Mouse (Mus musculus) CH12.LX (cell line): ENCODE results near the gene Treh. TPM values are rescaled to one million over a fixed set of nuclear protein-coding genes. Genes with fewer than 3 reads are reported as not detected.

Source experiments
- DNase-seq: peaks from one replicate; pipeline ENCODE4 v3.0.0-alpha.2; 2013; ENCODE audit errors: extremely low read depth
- H3K27ac ChIP-seq: 2 replicates; pipeline ENCODE4 v1.5.1; 2012; ENCODE audit warnings: low read depth, mild to moderate bottlenecking, control low read depth, moderate library complexity; ENCODE audit not compliant: insufficient read depth
- H3K27me3 ChIP-seq: replicated peaks from 2 replicates; pipeline ENCODE3; 2012; ENCODE audit warnings: inconsistent platforms
- H3K36me3 ChIP-seq, 2 experiments: replicated peaks in 1 of 2; 2 replicates each; pipeline versions ENCODE3 to v1.6.1; 2012; ENCODE audit warnings: inconsistent platforms in 1 of 2, low read length in 1 of 2, mild to moderate bottlenecking in 1 of 2, mixed read lengths in 1 of 2, moderate library complexity in 1 of 2; ENCODE audit not compliant: control insufficient read depth in 1 of 2, insufficient read depth in 1 of 2
- H3K4me1 ChIP-seq, 2 experiments: 2 replicates each; pipeline ENCODE4 v1.6.1; 2012; ENCODE audit warnings: inconsistent platforms in 1 of 2, moderate library complexity in 1 of 2; ENCODE audit not compliant: insufficient read depth in 2 of 2, control insufficient read depth in 1 of 2
- H3K4me2 ChIP-seq: 2 replicates; pipeline ENCODE4 v1.6.1; 2012; ENCODE audit warnings: low read depth, mild to moderate bottlenecking, control low read depth; ENCODE audit not compliant: poor library complexity, insufficient read depth, severe bottlenecking
- H3K4me3 ChIP-seq, 3 experiments: fragments of 150-350 bp in 1 of 3; sonication (generic) in 1 of 3; replicated peaks in 1 of 3; 2 replicates each; pipeline versions ENCODE3 to v1.5.1; 2011 to 2012; ENCODE audit warnings: low read depth in 2 of 3, low read length in 2 of 3, mild to moderate bottlenecking in 2 of 3, moderate library complexity in 2 of 3, control low read depth in 1 of 3, improper control_type of control experiment in 1 of 3, inconsistent platforms in 1 of 3, mixed read lengths in 1 of 3; ENCODE audit not compliant: poor library complexity in 1 of 3
- H3K79me2 ChIP-seq: replicated peaks from 2 replicates; pipeline ENCODE4 v1.6.1; 2012; ENCODE audit warnings: mild to moderate bottlenecking, moderate library complexity; ENCODE audit not compliant: control insufficient read depth, poor library complexity, insufficient read depth, severe bottlenecking; ENCODE audit errors: extremely low read depth
- H3K9ac ChIP-seq: 2 replicates; pipeline ENCODE4 v1.6.1; 2012; ENCODE audit warnings: low read depth, mild to moderate bottlenecking, control low read depth, moderate library complexity; ENCODE audit not compliant: insufficient read depth
- H3K9me3 ChIP-seq: replicated peaks from 2 replicates; pipeline ENCODE3; 2012; ENCODE audit warnings: low read length, inconsistent platforms, mixed read lengths
- BHLHE40 ChIP-seq: IDR thresholded peaks from 2 replicates; pipeline ENCODE4 v1.6.1; 2011; ENCODE audit warnings: mild to moderate bottlenecking, low read depth, low read length, improper control_type of control experiment
- CHD1 ChIP-seq: IDR thresholded peaks from 2 replicates; pipeline ENCODE4 v1.6.1; 2012; ENCODE audit warnings: low read depth, low read length, improper control_type of control experiment, inconsistent platforms
- CHD2 ChIP-seq: IDR thresholded peaks from 2 replicates; pipeline ENCODE4 v1.6.1; 2011; ENCODE audit warnings: low read length, improper control_type of control experiment
- CTCF ChIP-seq, 2 experiments: IDR thresholded peaks in 1 of 2; conservative IDR thresholded peaks in 1 of 2; 2 replicates each; pipeline ENCODE4 v1.5.1; 2011 to 2012; ENCODE audit warnings: low read depth in 2 of 2, low read length in 2 of 2, improper control_type of control experiment in 1 of 2, inconsistent platforms in 1 of 2, mild to moderate bottlenecking in 1 of 2, moderate library complexity in 1 of 2
- E2F4 ChIP-seq: IDR thresholded peaks from 2 replicates; pipeline ENCODE4 v1.6.1; 2011; ENCODE audit warnings: low read depth, low read length, improper control_type of control experiment; ENCODE audit not compliant: insufficient replicate concordance
- ELF1 ChIP-seq: IDR thresholded peaks from 2 replicates; pipeline ENCODE4 v1.6.1; 2014; ENCODE audit warnings: low read depth, mild to moderate bottlenecking, inconsistent platforms, low read length, improper control_type of control experiment
- GABPA ChIP-seq: IDR thresholded peaks from 2 replicates; pipeline ENCODE4 v1.6.1; 2012; ENCODE audit warnings: low read depth, low read length, improper control_type of control experiment, inconsistent platforms; ENCODE audit not compliant: insufficient replicate concordance
- JUND ChIP-seq: conservative IDR thresholded peaks from 2 replicates; pipeline ENCODE4 v1.6.1; 2011; ENCODE audit warnings: low read depth, low read length, improper control_type of control experiment
- MAFK ChIP-seq: IDR thresholded peaks from 2 replicates; pipeline ENCODE4 v1.6.1; 2011; ENCODE audit warnings: low read length, improper control_type of control experiment; ENCODE audit not compliant: insufficient replicate concordance
- MAZ ChIP-seq: IDR thresholded peaks from 2 replicates; pipeline ENCODE4 v1.6.1; 2012; ENCODE audit warnings: low read depth, mild to moderate bottlenecking, inconsistent platforms, low read length, improper control_type of control experiment, moderate library complexity
- MEF2A ChIP-seq: IDR thresholded peaks from 2 replicates; pipeline ENCODE4 v1.6.1; 2014; ENCODE audit warnings: low read depth, mild to moderate bottlenecking, inconsistent platforms, low read length, improper control_type of control experiment, borderline replicate concordance
- MXI1 ChIP-seq: IDR thresholded peaks from 2 replicates; pipeline ENCODE4 v1.6.1; 2011; ENCODE audit warnings: mild to moderate bottlenecking, low read depth, low read length, improper control_type of control experiment
- MYC ChIP-seq: IDR thresholded peaks from 2 replicates; pipeline ENCODE4 v1.6.1; 2011; ENCODE audit warnings: low read depth, mild to moderate bottlenecking, improper control_type of control experiment, low read length
- NELFE ChIP-seq: IDR thresholded peaks from 2 replicates; pipeline ENCODE4 v1.6.1; 2011; ENCODE audit warnings: low read depth, low read length, improper control_type of control experiment
- NRF1 ChIP-seq: IDR thresholded peaks from 2 replicates; pipeline ENCODE4 v1.6.1; 2014; ENCODE audit warnings: low read depth, mild to moderate bottlenecking, inconsistent platforms, low read length, improper control_type of control experiment, moderate library complexity
- POLR2AphosphoS2 ChIP-seq: IDR thresholded peaks from 2 replicates; pipeline ENCODE4 v1.6.1; 2011; ENCODE audit warnings: low read depth, low read length, improper control_type of control experiment
- RCOR1 ChIP-seq: conservative IDR thresholded peaks from 2 replicates; pipeline ENCODE4 v1.6.1; 2012; ENCODE audit warnings: low read depth, mild to moderate bottlenecking, inconsistent platforms, low read length, improper control_type of control experiment
- SIN3A ChIP-seq: IDR thresholded peaks from 2 replicates; pipeline ENCODE4 v1.6.1; 2012; ENCODE audit warnings: low read length, improper control_type of control experiment, inconsistent platforms
- TBP ChIP-seq: conservative IDR thresholded peaks from 2 replicates; pipeline ENCODE4 v1.6.1; 2011; ENCODE audit warnings: low read depth, low read length, improper control_type of control experiment
- UBTF ChIP-seq: IDR thresholded peaks from 2 replicates; pipeline ENCODE4 v1.6.1; 2012; ENCODE audit warnings: low read depth, mild to moderate bottlenecking, inconsistent platforms, low read length, improper control_type of control experiment, moderate library complexity
- USF1 ChIP-seq: IDR thresholded peaks from 2 replicates; pipeline ENCODE4 v1.6.1; 2014; ENCODE audit warnings: low read depth, mild to moderate bottlenecking, inconsistent platforms, low read length, improper control_type of control experiment
- USF2 ChIP-seq: conservative IDR thresholded peaks from 2 replicates; pipeline ENCODE4 v1.6.1; 2011; ENCODE audit warnings: low read depth, low read length, improper control_type of control experiment
- ZKSCAN1 ChIP-seq: IDR thresholded peaks from 2 replicates; pipeline ENCODE4 v1.6.1; 2012; ENCODE audit warnings: low read depth, inconsistent platforms, low read length, improper control_type of control experiment, borderline replicate concordance
- ZMIZ1 ChIP-seq: IDR thresholded peaks from 2 replicates; pipeline ENCODE4 v1.6.1; 2012; ENCODE audit warnings: low read depth, mild to moderate bottlenecking, inconsistent platforms, low read length, improper control_type of control experiment
- ZNF384 ChIP-seq: IDR thresholded peaks from 2 replicates; pipeline ENCODE4 v1.6.1; 2012; ENCODE audit warnings: low read depth, low read length, improper control_type of control experiment, inconsistent platforms
- dilution Hi-C: fragments of 300-500 bp; cut with MboI; formaldehyde crosslinking; loops from 2 replicates; pipeline ENCODE4 v1.14.3; 2020; ENCODE audit warnings: low sequenced_read_pairs; ENCODE audit not compliant: extremely low pct_unique_long_range_greater_than_20kb, extremely low pct_ligation_motif_present
- in situ Hi-C: fragments of 300-500 bp; cut with MboI; formaldehyde crosslinking; loops from 3 replicates; pipeline ENCODE4 v1.14.3; 2019; ENCODE audit warnings: low sequenced_read_pairs, low pct_ligation_motif_present, low pct_unique_long_range_greater_than_20kb, mixed read lengths
- polyA plus RNA-seq: library from polyadenylated mRNA; unstranded; fragments of >175 nt; gene quantifications from 2 replicates; pipeline ENCODE4 v1.2.1, GENCODE M21; 2012; ENCODE audit warnings: low read depth; ENCODE audit not compliant: insufficient read length
- total RNA-seq, 2 experiments: library from RNA; depleted of rRNA; stranded (reverse); fragments of 300-350 nt in 1 of 2; fragments of >200 nt in 1 of 2; gene quantifications; 2 replicates each; pipeline ENCODE4 v1.2.3; 2012 to 2014

Gene Treh
- total and polyA plus RNA-seq, 3 experiments, result not detected

GRCm38 (mm10) chr9:44690641-44691040 lies 17.6 kb downstream of the Treh start:
- in situ Hi-C loops (no loop called here), dilution Hi-C loops (no loop called here)
- Histone ChIP-seq H3K4me1 (peaks cover 19 to 50% of the 10 kb centered on the region in 2 experiments; a peak in 3 of 4 replicates), H3K9me3 (no peaks in the 10 kb centered on the region)
- TF ChIP-seq CHD2 (no peak), POLR2AphosphoS2 (no peak), USF2 (no peak), UBTF (no peak), SIN3A (no peak), ELF1 (no peak), MYC (no peak), MXI1 (no peak), NRF1 (no peak), GABPA (no peak), E2F4 (no peak), RCOR1 (no peak), ZNF384 (no peak), NELFE (no peak), TBP (no peak), MEF2A (no peak), BHLHE40 (no peak), CTCF (conservative IDR thresholded peaks at IDR 0.05 in 1 of 2, IDR thresholded peaks at IDR 0.05 in 1 of 2; ENCODE audit: low read depth in 2 of 2, low read length in 2 of 2) (no peak)
- TF ChIP-seq, all 38 proteins: peak for 0
- peak; percentile 61 for DNase-seq
- Histone ChIP-seq H3K9ac (no peak overlapping the region), H3K79me2 (no peaks in the 10 kb centered on the region), H3K27ac (no peak overlapping the region), H3K4me3 (peak overlapping the region in 1 of 3 experiments; percentile 33), H3K4me2 (no peak overlapping the region), H3K27me3 (no peaks in the 10 kb centered on the region), H3K36me3 (peaks cover 9 to 67% of the 10 kb centered on the region in 2 experiments)

GRCm38 (mm10) chr9:44691671-44692520 lies 18.9 kb downstream of the Treh start:
- TF ChIP-seq JUND (no peak), ZNF384 (no peak), MXI1 (no peak), NELFE (no peak), USF1 (no peak), POLR2AphosphoS2 (no peak), MEF2A (no peak), ELF1 (no peak), RCOR1 (no peak), MAFK (no peak), MYC (no peak), ZKSCAN1 (no peak), E2F4 (no peak), CHD1 (no peak), MAZ (no peak), CHD2 (no peak), GABPA (no peak), ZMIZ1 (no peak)
- peak; percentile 33 for DNase-seq
- in situ Hi-C loops, result no loop called here
- Histone ChIP-seq H3K27ac (no peak overlapping the region), H3K4me2 (no peak overlapping the region), H3K4me1 (peaks cover 19 to 48% of the 10 kb centered on the region in 2 experiments; a peak in 3 of 4 replicates), H3K9ac (no peak overlapping the region), H3K4me3 (no peak overlapping the region), H3K36me3 (peaks cover 5 to 71% of the 10 kb centered on the region in 2 experiments), H3K27me3 (no peaks in the 10 kb centered on the region), H3K9me3 (no peaks in the 10 kb centered on the region), H3K79me2 (no peaks in the 10 kb centered on the region)
- dilution Hi-C loops, result no loop called here
